Mouse (Mus musculus) brain, embryonic 14.5 days (tissue): ENCODE results near the gene Eya3. TPM values are rescaled to one million over a fixed set of nuclear protein-coding genes. Genes with fewer than 3 reads are reported as not detected.
A peak's percentile ranks its signal among the peaks of the same experiment; 100 is the strongest.
"Not testable (repeated sequence)": the region's sequence is repeated elsewhere in the genome, so short reads cannot be mapped to it uniquely, and the experiment has no call there.

Source experiments
- DNase-seq: peaks from one replicate; pipeline ENCODE4 v3.0.0-alpha.2; 2011; ENCODE audit warnings: low read depth
- CTCF ChIP-seq: fragments of 200-500 bp; IDR thresholded peaks from 2 replicates; pipeline ENCODE4 v1.5.1; 2012; ENCODE audit warnings: inconsistent platforms, mild to moderate bottlenecking, moderate library complexity, borderline replicate concordance; ENCODE audit not compliant: insufficient read depth, insufficient read length; ENCODE audit errors: extremely low read depth
- POLR2A ChIP-seq: fragments of 200-500 bp; IDR thresholded peaks from 2 replicates; pipeline ENCODE4 v1.6.1; 2012; ENCODE audit warnings: mild to moderate bottlenecking, inconsistent platforms, borderline replicate concordance; ENCODE audit not compliant: poor library complexity, insufficient read depth, insufficient read length, severe bottlenecking; ENCODE audit errors: extremely low read depth
- polyA plus RNA-seq: library from polyadenylated mRNA; depleted of rRNA; stranded (reverse); fragments of >200 nt; gene quantifications from 2 replicates; pipeline ENCODE4 v1.2.3, GENCODE M21; 2012

Gene Eya3
- polyA plus RNA-seq, 1 experiment: 29.6 TPM

GRCm38 (mm10) chr4:132728233-132728632 lies 89.4 kb downstream of the Eya3 start:
- TF ChIP-seq CTCF (no peak), POLR2A (no peak)
- DNase-seq: no peak

- TF ChIP-seq POLR2A: no peak
- no peak for TF ChIP-seq CTCF
- DNase-seq: no peak
Observed at GRCm38 (mm10) chr4:132731616-132732015, 92.8 kb downstream of the Eya3 start.

GRCm38 (mm10) chr4:132732148-132732684 lies 93.4 kb downstream of the Eya3 start, which contains the start of gene Xkr8:
Gene Xkr8 (minus strand): TSS chr4:132732546.
- TF ChIP-seq CTCF: no peak
- no peak; the same call in 1 of the 2 replicates for TF ChIP-seq POLR2A
- peak; percentile 88 for DNase-seq

GRCm38 (mm10) chr4:132733071-132733770 lies 94.4 kb downstream of the Eya3 start:
- TF ChIP-seq POLR2A (no peak), CTCF (no peak)
- DNase-seq: no peak

GRCm38 (mm10) chr4:132734766-132735165 lies 96.0 kb downstream of the Eya3 start:
- no peak for TF ChIP-seq POLR2A
- no peak for TF ChIP-seq CTCF
- DNase-seq: no peak

- TF ChIP-seq POLR2A: no peak
- no peak for TF ChIP-seq CTCF
- no peak for DNase-seq
Observed at GRCm38 (mm10) chr4:132735389-132735788, 96.6 kb downstream of the Eya3 start.

- no peak for DNase-seq
- TF ChIP-seq CTCF (no peak), POLR2A (no peak)
Observed at GRCm38 (mm10) chr4:132735894-132736293, 97.1 kb downstream of the Eya3 start.

- not testable (repeated sequence) for DNase-seq
Observed at GRCm38 (mm10) chr4:132737154-132737553, 98.4 kb downstream of the Eya3 start.

- DNase-seq: no peak
Observed at GRCm38 (mm10) chr4:132741491-132741890, 102.7 kb downstream of the Eya3 start.

GRCm38 (mm10) chr4:132743992-132744911 lies 105.5 kb downstream of the Eya3 start:
- peak; percentile 70 for DNase-seq
- TF ChIP-seq POLR2A (no peak), CTCF (no peak)

More at GRCm38 (mm10) chr4:132741491-132741890, 102.7 kb downstream of the Eya3 start:
- TF ChIP-seq POLR2A: no peak
- no peak for TF ChIP-seq CTCF

- no peak for DNase-seq
- TF ChIP-seq POLR2A: no peak
- no peak for TF ChIP-seq CTCF
Observed at GRCm38 (mm10) chr4:132746911-132747517, 108.2 kb downstream of the Eya3 start.
